Mouse (Mus musculus) adrenal gland, postnatal 10 days (tissue): ENCODE data around the gene Skil. TPM values are rescaled to one million over a fixed set of nuclear protein-coding genes. Genes with fewer than 3 reads are reported as not detected.

Experiments
- total RNA-seq, 2 experiments: library from RNA; stranded (reverse); gene quantifications; 2 replicates each; pipeline ENCODE4 v1.2.3; 2021

Gene Skil
- total RNA-seq, 2 experiments from 2014 or later, result 37.7 to 53.8 TPM

Other genes with a start within 250 kb of the Skil start
- 1 to 10 TPM; 3.8 to 4.9 TPM for gene Gpr160, start 239.1 kb upstream of the Skil start, total RNA-seq
- gene Phc3, start 125.6 kb upstream of the Skil start, total RNA-seq, result 10 to 100 TPM; 21.2 to 26.6 TPM
- 10 to 100 TPM; 44.2 to 48.6 TPM for gene Prkci, start 99.3 kb upstream of the Skil start, total RNA-seq
- 10 to 100 TPM; 15.7 to 16.8 TPM for gene Cldn11, start 54.9 kb downstream of the Skil start, total RNA-seq
- 1 to 10 TPM; 4.5 to 7.8 TPM for gene Slc7a14, start 215.3 kb downstream of the Skil start, total RNA-seq